Mouse (Mus musculus) E14TG2a.4 (cell line): ENCODE measurements around the gene Slc4a8.

ENCODE experiments used
- H3K27me3 ChIP-seq: 2 replicates; pipeline ENCODE4 v1.6.1; 2014; ENCODE audit warnings: low read length, control low read depth; ENCODE audit not compliant: insufficient read depth
- H3K36me3 ChIP-seq: 2 replicates; pipeline ENCODE4 v1.6.1; 2014; ENCODE audit warnings: low read length, control low read depth; ENCODE audit not compliant: insufficient read depth
- H3K4me1 ChIP-seq: replicated peaks from 2 replicates; pipeline ENCODE4 v1.6.1; 2014; ENCODE audit warnings: low read depth, low read length, control low read depth
- H3K4me3 ChIP-seq: replicated peaks from 2 replicates; pipeline ENCODE4 v1.5.1; 2014; ENCODE audit warnings: mild to moderate bottlenecking, low read length
- H3K9me3 ChIP-seq: 2 replicates; pipeline ENCODE4 v1.6.1; 2014; ENCODE audit warnings: low read length, control low read depth
- CTCF ChIP-seq: conservative IDR thresholded peaks from 2 replicates; pipeline ENCODE4 v1.5.1; 2014; ENCODE audit warnings: low read length
- NANOG ChIP-seq: IDR thresholded peaks from 2 replicates; pipeline ENCODE4 v1.6.1; 2014; ENCODE audit warnings: borderline replicate concordance, low read length, mixed read lengths
- POU5F1 ChIP-seq: IDR thresholded peaks from 2 replicates; pipeline ENCODE4 v1.6.1; 2014; ENCODE audit warnings: low read length, borderline replicate concordance

Gene Slc4a8

DNA sequence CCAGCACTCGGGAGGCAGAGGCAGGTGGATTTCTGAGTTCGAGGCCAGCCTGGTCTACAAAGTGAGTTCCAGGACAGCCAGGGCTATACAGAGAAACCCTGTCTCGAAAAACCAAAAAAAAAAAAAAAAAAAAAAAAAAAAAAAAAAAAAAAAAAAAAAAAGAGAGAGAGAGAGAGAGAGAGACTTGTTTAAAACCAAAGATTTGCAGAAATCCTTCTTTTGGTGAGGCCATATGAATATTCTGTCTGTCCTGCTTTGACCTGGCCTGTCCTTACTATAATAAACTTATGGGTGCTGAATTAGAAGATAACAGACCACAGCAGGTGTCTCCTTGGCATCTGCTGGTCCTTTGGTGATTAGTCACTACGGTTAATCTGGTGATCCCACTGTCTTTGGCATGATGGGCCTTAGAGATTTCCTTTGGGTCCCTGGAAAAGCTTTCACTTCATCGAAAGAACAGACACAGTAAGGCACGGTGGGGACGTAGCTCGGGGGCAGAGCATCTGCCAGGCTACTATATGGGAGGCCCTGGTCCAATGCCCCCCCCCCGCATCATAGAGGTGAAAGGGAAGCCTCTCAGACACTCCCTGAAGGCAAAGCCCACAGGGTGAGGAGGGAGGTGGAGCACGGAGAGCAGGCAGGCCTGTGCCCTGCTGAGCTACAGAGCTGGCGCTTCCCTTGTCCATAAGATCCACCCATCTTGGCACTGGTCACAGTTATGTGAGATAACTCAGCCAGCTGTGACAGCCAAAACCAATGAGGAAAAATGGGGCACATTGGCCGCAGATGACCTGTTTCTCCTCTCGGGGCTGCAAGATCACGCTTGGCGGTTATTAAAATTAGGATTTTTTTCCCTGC, 26.2 kb upstream of the Slc4a8 start:
- TF ChIP-seq CTCF (no peak), NANOG (no peak), POU5F1 (no peak)
- Histone ChIP-seq H3K36me3 (no peaks in the 10 kb centered on the region), H3K9me3 (no peaks in the 10 kb centered on the region), H3K4me1 (peaks cover 27% of the 10 kb centered on the region), H3K4me3 (peak overlapping the region; percentile 53), H3K27me3 (peaks cover 31% of the 10 kb centered on the region)

DNA sequence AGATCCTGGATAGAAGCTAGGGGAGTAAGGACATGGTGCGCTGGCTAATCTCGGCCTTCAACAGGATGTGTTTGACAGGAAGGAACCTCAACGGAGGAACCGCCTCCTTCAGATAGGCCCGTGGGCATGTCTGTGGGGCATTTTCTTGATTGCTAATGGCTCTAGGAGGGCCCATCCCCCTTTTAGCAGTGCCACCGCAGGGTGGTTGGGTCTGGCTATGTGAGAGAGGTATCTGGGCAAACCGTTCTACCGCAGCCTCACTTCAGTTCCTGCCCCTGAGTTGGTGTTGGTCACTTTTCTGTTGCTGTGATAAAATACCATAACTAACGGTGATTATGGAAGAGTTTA, 25.6 kb upstream of the Slc4a8 start:
- no peaks in the 10 kb centered on the region for H3K36me3 ChIP-seq
- H3K27me3 ChIP-seq: peaks cover 25% of the 10 kb centered on the region
- TF ChIP-seq CTCF: no peak
- H3K4me1 ChIP-seq: peaks cover 25% of the 10 kb centered on the region
- H3K4me3 ChIP-seq: peak overlapping the region; percentile 53
- no peaks in the 10 kb centered on the region for H3K9me3 ChIP-seq

DNA sequence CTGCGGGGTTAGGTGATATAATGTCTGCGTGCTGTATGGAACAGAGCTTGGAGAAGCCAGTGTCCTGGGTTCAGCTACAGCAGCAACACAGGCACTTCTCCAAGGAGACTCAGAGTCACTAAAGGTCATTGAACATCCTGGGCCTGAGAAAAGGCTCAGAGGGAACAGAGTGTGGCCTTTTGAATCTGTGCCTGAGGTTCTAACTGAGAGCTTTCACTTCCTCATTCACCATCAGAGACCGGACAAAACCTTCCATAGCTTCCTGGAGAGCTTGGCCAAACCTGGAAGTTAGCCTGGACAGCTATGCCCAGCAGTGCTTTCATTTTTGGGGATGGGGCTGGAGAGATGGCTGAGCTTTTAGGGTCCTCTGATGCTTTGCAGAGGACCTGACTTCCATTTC, 23.9 kb upstream of the Slc4a8 start:
- Histone ChIP-seq H3K4me3 (no peak overlapping the region), H3K9me3 (no peaks in the 10 kb centered on the region), H3K4me1 (peaks cover 11% of the 10 kb centered on the region), H3K27me3 (peaks cover 12% of the 10 kb centered on the region), H3K36me3 (no peaks in the 10 kb centered on the region)
- TF ChIP-seq POU5F1 (no peak), NANOG (no peak), CTCF (no peak)

DNA sequence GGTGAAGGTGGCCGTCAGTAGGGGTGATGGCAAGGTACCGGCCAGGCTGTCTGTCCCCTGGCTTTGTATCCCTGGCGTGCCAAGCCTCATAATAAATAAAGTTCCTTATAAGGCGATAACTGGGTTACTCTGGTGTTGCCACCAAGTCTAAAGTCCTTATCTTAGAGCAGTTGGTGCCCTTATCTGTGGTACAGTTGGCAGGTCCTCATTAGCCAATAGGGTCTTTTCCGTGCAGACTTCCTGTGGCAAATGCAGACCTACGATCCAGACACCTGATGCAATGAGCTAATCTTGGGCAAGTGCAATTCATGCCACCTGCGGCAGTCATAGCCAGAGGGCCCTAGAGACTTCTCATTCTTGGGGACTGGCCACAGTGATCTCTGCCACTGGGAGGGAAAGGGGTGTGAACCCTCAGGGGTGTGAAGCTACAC, 23.2 kb upstream of the Slc4a8 start:
- H3K27me3 ChIP-seq: peaks cover 10% of the 10 kb centered on the region
- no peak overlapping the region for H3K4me3 ChIP-seq
- no peaks in the 10 kb centered on the region for H3K36me3 ChIP-seq
- TF ChIP-seq NANOG: no peak
- TF ChIP-seq CTCF: no peak
- TF ChIP-seq POU5F1: no peak
- peaks cover 7% of the 10 kb centered on the region for H3K4me1 ChIP-seq
- no peaks in the 10 kb centered on the region for H3K9me3 ChIP-seq

DNA sequence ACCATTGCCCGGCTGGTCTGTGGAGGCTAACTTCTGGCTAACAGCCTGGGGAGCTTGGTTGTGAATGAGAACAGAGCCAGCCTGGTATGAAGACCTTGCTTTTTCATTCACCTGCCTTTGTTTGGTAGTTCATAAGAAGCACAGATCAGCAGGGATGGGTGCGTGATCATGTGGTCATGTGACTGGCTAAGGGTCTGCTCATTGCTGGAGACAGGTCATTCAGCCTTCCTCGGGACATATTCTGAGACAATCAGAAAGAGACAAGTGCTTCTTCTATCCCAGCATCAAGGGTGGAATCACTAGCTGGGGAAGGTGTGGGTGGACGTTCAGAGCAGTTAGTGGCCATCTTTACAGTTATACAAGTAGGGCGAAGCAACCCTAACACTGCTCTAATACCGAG, 22.1 kb upstream of the Slc4a8 start:
- H3K4me1 ChIP-seq: peaks cover 7% of the 10 kb centered on the region
- no peaks in the 10 kb centered on the region for H3K36me3 ChIP-seq
- peaks cover 5% of the 10 kb centered on the region; the same call in 1 of the 2 replicates for H3K27me3 ChIP-seq
- TF ChIP-seq NANOG: no peak
- TF ChIP-seq POU5F1: no peak
- no peaks in the 10 kb centered on the region for H3K9me3 ChIP-seq
- no peak overlapping the region for H3K4me3 ChIP-seq

DNA sequence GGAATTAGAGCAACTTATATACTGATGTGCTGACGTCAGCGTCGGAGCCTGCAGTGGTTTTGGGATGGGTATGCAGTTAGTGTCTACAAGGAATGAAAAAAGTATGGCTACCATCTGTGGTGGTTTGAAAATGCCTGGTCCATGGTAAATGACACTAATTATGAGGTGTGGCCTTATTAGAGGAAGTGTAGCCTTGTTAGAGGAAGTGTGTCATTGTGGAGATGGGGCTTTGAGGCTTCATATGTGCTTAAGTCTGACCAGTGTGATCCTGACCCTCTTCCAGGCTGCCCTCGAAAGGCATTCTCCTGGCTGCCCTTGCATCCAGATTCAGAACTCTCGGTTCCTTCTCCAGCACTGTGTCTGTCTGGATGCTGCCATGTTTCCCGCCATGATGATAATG, 18.3 kb upstream of the Slc4a8 start:
- peaks cover 15% of the 10 kb centered on the region for H3K4me1 ChIP-seq
- no peaks in the 10 kb centered on the region for H3K27me3 ChIP-seq
- no peak for TF ChIP-seq NANOG
- no peak for TF ChIP-seq CTCF
- no peak for TF ChIP-seq POU5F1
- H3K9me3 ChIP-seq: no peaks in the 10 kb centered on the region
- H3K36me3 ChIP-seq: no peaks in the 10 kb centered on the region
- no peak overlapping the region for H3K4me3 ChIP-seq

DNA sequence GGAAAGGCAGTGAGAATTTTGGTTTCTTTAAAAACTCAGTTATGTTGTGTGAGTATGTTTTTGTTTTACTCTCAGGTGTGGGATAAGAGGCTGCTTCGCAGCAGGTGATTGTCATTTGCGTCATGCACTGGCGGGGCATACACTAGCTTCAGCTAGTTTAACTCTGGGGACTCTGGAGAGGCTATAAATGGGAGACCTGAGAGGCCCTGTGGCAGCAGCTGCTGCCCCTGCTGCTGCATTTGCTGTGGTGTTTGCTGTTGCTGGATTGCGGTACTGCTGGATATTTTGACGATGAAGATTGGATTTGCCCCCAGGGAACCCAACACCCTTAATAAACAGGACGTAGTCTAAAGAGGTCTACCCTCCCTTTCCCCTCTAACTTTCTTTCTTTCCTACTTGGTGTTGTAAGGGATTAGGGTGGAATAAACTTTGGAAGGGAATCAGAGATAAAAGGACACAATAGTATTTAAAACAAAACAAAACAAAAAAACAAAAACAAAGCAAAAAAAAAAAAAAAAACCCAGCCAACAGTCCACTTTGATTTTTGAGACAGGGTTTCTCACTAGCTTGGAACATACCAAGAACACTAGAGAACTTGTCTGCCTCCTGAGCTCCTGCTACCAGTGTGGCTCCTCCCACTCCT, 14.9 kb upstream of the Slc4a8 start:
- TF ChIP-seq POU5F1: no peak
- no peak for TF ChIP-seq CTCF
- Histone ChIP-seq H3K9me3 (no peaks in the 10 kb centered on the region), H3K4me1 (peaks cover 38% of the 10 kb centered on the region), H3K27me3 (peaks cover 3% of the 10 kb centered on the region; the same call in 1 of the 2 replicates), H3K4me3 (no peak overlapping the region), H3K36me3 (no peaks in the 10 kb centered on the region)

DNA sequence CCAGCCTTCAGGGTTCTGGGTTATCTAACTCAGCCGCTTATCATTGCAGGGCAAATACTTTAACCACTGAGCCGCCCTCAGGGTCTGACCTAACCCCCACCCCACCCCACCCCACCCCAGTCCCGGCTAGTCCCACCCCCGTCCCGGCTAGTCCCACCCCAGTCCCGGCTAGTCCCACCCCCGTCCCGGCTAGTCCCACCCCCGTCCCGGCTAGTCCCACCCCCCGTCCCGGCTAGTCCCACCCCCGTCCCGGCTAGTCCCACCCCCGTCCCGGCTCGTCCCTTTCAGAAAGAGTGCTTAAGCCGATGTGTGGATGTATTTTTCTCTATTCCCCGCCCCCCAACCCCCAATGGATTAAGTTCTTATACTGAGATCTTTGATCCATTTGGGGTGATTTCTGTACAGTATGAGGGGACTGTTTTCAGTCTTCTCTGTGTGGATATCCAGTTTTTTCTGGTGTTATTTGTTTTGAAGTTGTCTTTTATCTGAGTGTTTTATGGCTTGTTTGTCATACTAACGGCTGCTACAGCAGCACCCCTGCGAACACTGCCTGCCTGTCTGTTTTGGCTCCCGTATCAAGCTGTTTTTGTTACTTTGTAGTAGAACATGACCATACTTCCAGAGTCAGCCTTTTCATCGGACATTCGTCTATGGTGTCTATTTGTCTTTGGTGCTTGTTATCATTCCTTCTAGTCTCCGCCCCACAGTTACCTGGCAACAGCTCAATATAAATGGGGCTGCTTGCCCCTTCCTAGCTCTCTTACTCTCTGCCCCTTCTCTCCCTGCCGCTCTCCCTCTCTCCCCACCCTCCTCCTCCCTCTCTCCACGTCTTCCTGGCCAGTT, 14.2 kb upstream of the Slc4a8 start:
- TF ChIP-seq NANOG (no peak), CTCF (no peak), POU5F1 (no peak)
- Histone ChIP-seq H3K36me3 (no peaks in the 10 kb centered on the region), H3K27me3 (peaks cover 3% of the 10 kb centered on the region; the same call in 1 of the 2 replicates), H3K9me3 (no peaks in the 10 kb centered on the region), H3K4me1 (peaks cover 40% of the 10 kb centered on the region), H3K4me3 (peak overlapping the region; percentile 41; the same call in 1 of the 2 replicates)
